Mouse (Mus musculus) frontal cortex, postnatal 10 days (tissue): ENCODE data around the gene Olfr816.
"Not testable (repeated sequence)": the region's sequence is repeated elsewhere in the genome, so short reads cannot be mapped to it uniquely, and the experiment has no call there.

ENCODE experiments used
- DNase-seq, 2 experiments: peaks; one replicate each; pipeline ENCODE4 v3.0.0; 2022; ENCODE audit warnings: low spot score in 2 of 2, mixed read lengths in 1 of 2

The Olfr816 gene

GRCm38 (mm10) chr10:129915497-129915896 is at the start of gene Olfr816:
Olfr816 (minus strand) TSS chr10:129915597.
- DNase-seq: no peak

- DNase-seq: no peak
Observed at GRCm38 (mm10) chr10:129949000-129949399, 33.6 kb upstream of the Olfr816 start, which contains the start of gene Olfr818. Olfr818 (minus strand) TSS chr10:129949100.

DNA sequence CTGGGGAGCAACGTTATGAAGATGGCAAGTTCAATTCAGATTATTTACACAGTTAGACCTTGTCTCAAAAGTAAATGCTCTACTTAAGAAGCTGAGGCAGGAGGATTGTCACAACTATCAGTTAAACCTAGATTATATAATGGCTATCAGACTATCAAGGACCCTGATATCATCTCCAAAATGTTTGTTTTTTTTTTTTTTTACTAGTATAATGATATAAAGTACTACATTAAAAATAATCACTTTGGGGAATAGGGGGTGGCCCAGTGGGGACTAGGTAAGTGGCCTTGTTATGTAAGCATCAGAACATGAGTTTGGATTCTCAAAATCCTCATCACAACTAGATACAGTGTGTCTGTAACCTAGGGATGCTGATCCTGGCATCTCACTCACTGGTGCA is 9.6 kb downstream of the Olfr816 start, which contains the start of gene Olfr815:
Olfr815 (minus strand) TSS at position 101 of the 400 bp plus-strand sequence.
- not testable (repeated sequence) for DNase-seq

GRCm38 (mm10) chr10:129885934-129886333 is 29.5 kb downstream of the Olfr816 start:
- no peak for DNase-seq

DNA sequence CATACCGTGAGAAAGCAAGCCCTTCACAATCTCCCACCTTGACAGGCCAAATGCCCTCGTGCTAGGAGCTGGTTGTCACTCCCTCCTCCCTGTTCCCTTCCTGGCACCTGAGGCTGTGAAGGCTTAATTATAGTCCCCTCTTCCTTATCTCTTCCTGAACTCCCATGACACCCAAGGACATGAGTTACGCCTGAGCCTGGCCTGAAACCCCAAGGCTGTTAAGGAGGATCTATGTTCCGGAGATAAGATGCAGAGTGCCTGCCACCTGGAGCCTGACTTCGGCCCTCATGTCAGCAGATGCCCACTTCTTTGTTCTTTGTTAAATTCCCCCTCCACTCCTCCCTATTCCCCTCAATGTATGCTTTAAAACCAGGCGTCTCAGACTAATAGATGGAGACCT is 29.9 kb downstream of the Olfr816 start:
- DNase-seq: not testable (repeated sequence)

DNA sequence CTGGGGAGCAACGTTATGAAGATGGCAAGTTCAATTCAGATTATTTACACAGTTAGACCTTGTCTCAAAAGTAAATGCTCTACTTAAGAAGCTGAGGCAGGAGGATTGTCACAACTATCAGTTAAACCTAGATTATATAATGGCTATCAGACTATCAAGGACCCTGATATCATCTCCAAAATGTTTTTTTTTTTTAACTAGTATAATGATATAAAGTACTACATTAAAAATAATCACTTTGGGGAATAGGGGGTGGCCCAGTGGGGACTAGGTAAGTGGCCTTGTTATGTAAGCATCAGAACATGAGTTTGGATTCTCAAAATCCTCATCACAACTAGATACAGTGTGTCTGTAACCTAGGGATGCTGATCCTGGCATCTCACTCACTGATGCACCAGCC is 35.6 kb downstream of the Olfr816 start, which contains the start of gene Olfr814:
Olfr814 (minus strand) TSS at position 101 of the 400 bp plus-strand sequence.
- not testable (repeated sequence) for DNase-seq
